Mouse (Mus musculus): ENCODE results near the gene Engase. TPM values are rescaled to one million over a fixed set of nuclear protein-coding genes. Genes with fewer than 3 reads are reported as not detected.

Engase gene
- total RNA-seq, 1 experiment, result 10.8 TPM

GRCm38 (mm10) chr11:118469509-118470160 is 7.0 kb upstream of the Engase start:
- Histone ChIP-seq H3K9ac (ENCODE audit: insufficient read depth, low read depth, low read length, poor library complexity, severe bottlenecking) (no peak overlapping the region), H3K27ac (ENCODE audit: insufficient read depth, low read depth, low read length, poor library complexity, severe bottlenecking) (no peak overlapping the region), H3K4me3 (ENCODE audit: insufficient read depth in 1 of 2, low read depth in 1 of 2, low read length in 2 of 2, poor library complexity in 1 of 2, severe bottlenecking in 1 of 2) (no peak overlapping the region), H3K4me1 (ENCODE audit: control insufficient read depth in 2 of 2, insufficient read depth in 2 of 2, low read length in 2 of 2, poor library complexity in 1 of 2) (peaks cover 5 to 12% of the 10 kb centered on the region in 2 experiments; a peak in 2 of 4 replicates), H3K9me3 (ENCODE audit: control insufficient read depth, insufficient read depth, low read depth, low read length) (no peaks in the 10 kb centered on the region), H3K36me3 (ENCODE audit: control insufficient read depth, insufficient read depth, low read length, poor library complexity, severe bottlenecking) (no peaks in the 10 kb centered on the region)
- in situ Hi-C loops (cut with MboI; ENCODE audit: low sequenced_read_pairs in 2 of 2, unreplicated experiment in 2 of 2), result no loop called here
- DNase-seq (ENCODE audit: low read depth, low spot score), result no peak
- TF ChIP-seq HCFC1 (IDR thresholded peaks at IDR 0.05; ENCODE audit: borderline replicate concordance, insufficient read depth, low read length), result no peak
- TF ChIP-seq ZNF384 (IDR thresholded peaks at IDR 0.05; ENCODE audit: low read depth, low read length), result no peak
- no peak for TF ChIP-seq ZC3H11A (IDR thresholded peaks at IDR 0.05; ENCODE audit: borderline replicate concordance, low read depth, low read length)
- no peak for TF ChIP-seq MAFK (IDR thresholded peaks at IDR 0.05; ENCODE audit: insufficient read depth, low read depth, low read length)
- no peak for TF ChIP-seq CHD2 (IDR thresholded peaks at IDR 0.05; ENCODE audit: low read depth, low read length)

GRCm38 (mm10) chr11:118470234-118470966 is 6.2 kb upstream of the Engase start:
- no peaks in the 10 kb centered on the region for H3K9me3 ChIP-seq (ENCODE audit: control insufficient read depth, insufficient read depth, low read depth, low read length)
- no peak overlapping the region for H3K4me3 ChIP-seq (ENCODE audit: insufficient read depth in 1 of 2, low read depth in 1 of 2, low read length in 2 of 2, poor library complexity in 1 of 2, severe bottlenecking in 1 of 2)
- in situ Hi-C loops (cut with MboI; ENCODE audit: low sequenced_read_pairs in 2 of 2, unreplicated experiment in 2 of 2), result no loop called here
- no peak for DNase-seq (ENCODE audit: low read depth, low spot score)
- no peak overlapping the region for H3K9ac ChIP-seq (ENCODE audit: insufficient read depth, low read depth, low read length, poor library complexity, severe bottlenecking)
- no peaks in the 10 kb centered on the region for H3K36me3 ChIP-seq (ENCODE audit: control insufficient read depth, insufficient read depth, low read length, poor library complexity, severe bottlenecking)
- peaks cover 8 to 20% of the 10 kb centered on the region in 2 experiments; a peak in 3 of 4 replicates for H3K4me1 ChIP-seq (ENCODE audit: control insufficient read depth in 2 of 2, insufficient read depth in 2 of 2, low read length in 2 of 2, poor library complexity in 1 of 2)
- H3K27ac ChIP-seq (ENCODE audit: insufficient read depth, low read depth, low read length, poor library complexity, severe bottlenecking), result no peak overlapping the region
- no peak for TF ChIP-seq HCFC1 (IDR thresholded peaks at IDR 0.05; ENCODE audit: borderline replicate concordance, insufficient read depth, low read length)
- no peak for TF ChIP-seq CHD2 (IDR thresholded peaks at IDR 0.05; ENCODE audit: low read depth, low read length)
- TF ChIP-seq MAFK (IDR thresholded peaks at IDR 0.05; ENCODE audit: insufficient read depth, low read depth, low read length), result no peak
- TF ChIP-seq ZNF384 (IDR thresholded peaks at IDR 0.05; ENCODE audit: low read depth, low read length), result no peak
- TF ChIP-seq ZC3H11A (IDR thresholded peaks at IDR 0.05; ENCODE audit: borderline replicate concordance, low read depth, low read length), result no peak

GRCm38 (mm10) chr11:118471676-118472075 is 5.0 kb upstream of the Engase start:
- H3K4me1 ChIP-seq (ENCODE audit: control insufficient read depth in 2 of 2, insufficient read depth in 2 of 2, low read length in 2 of 2, poor library complexity in 1 of 2), result peaks cover 12 to 25% of the 10 kb centered on the region in 2 experiments; a peak in 3 of 4 replicates
- H3K9me3 ChIP-seq (ENCODE audit: control insufficient read depth, insufficient read depth, low read depth, low read length), result no peaks in the 10 kb centered on the region
- H3K27ac ChIP-seq (ENCODE audit: insufficient read depth, low read depth, low read length, poor library complexity, severe bottlenecking), result no peak overlapping the region
- TF ChIP-seq HCFC1 (IDR thresholded peaks at IDR 0.05; ENCODE audit: borderline replicate concordance, insufficient read depth, low read length) (no peak), CHD2 (IDR thresholded peaks at IDR 0.05; ENCODE audit: low read depth, low read length) (no peak), MAFK (IDR thresholded peaks at IDR 0.05; ENCODE audit: insufficient read depth, low read depth, low read length) (no peak), ZC3H11A (IDR thresholded peaks at IDR 0.05; ENCODE audit: borderline replicate concordance, low read depth, low read length) (no peak), ZNF384 (IDR thresholded peaks at IDR 0.05; ENCODE audit: low read depth, low read length) (no peak)
- no peak for DNase-seq (ENCODE audit: low read depth, low spot score)
- no peaks in the 10 kb centered on the region for H3K36me3 ChIP-seq (ENCODE audit: control insufficient read depth, insufficient read depth, low read length, poor library complexity, severe bottlenecking)
- in situ Hi-C loops (cut with MboI; ENCODE audit: low sequenced_read_pairs in 2 of 2, unreplicated experiment in 2 of 2), result no loop called here
- no peak overlapping the region for H3K9ac ChIP-seq (ENCODE audit: insufficient read depth, low read depth, low read length, poor library complexity, severe bottlenecking)
- no peak overlapping the region for H3K4me3 ChIP-seq (ENCODE audit: insufficient read depth in 1 of 2, low read depth in 1 of 2, low read length in 2 of 2, poor library complexity in 1 of 2, severe bottlenecking in 1 of 2)

- TF ChIP-seq ZC3H11A (IDR thresholded peaks at IDR 0.05; ENCODE audit: borderline replicate concordance, low read depth, low read length) (no peak), CHD2 (IDR thresholded peaks at IDR 0.05; ENCODE audit: low read depth, low read length) (0 out of 2 replicates have a peak, but pooled peaks have one; percentile 7)
- no peaks in the 10 kb centered on the region for H3K36me3 ChIP-seq (ENCODE audit: control insufficient read depth, insufficient read depth, low read length, poor library complexity, severe bottlenecking)
- in situ Hi-C loops (cut with MboI; ENCODE audit: low sequenced_read_pairs in 2 of 2, unreplicated experiment in 2 of 2), result no loop called here
- no peaks in the 10 kb centered on the region for H3K9me3 ChIP-seq (ENCODE audit: control insufficient read depth, insufficient read depth, low read depth, low read length)
- H3K4me1 ChIP-seq (ENCODE audit: control insufficient read depth in 2 of 2, insufficient read depth in 2 of 2, low read length in 2 of 2, poor library complexity in 1 of 2), result peaks cover 10 to 24% of the 10 kb centered on the region in 2 experiments; a peak in 3 of 4 replicates
- H3K4me3 ChIP-seq (ENCODE audit: insufficient read depth in 1 of 2, low read depth in 1 of 2, low read length in 2 of 2, poor library complexity in 1 of 2, severe bottlenecking in 1 of 2), result peak overlapping the region; percentile 9 to 24; a peak in 2 of 4 replicates
- no peak overlapping the region for H3K9ac ChIP-seq (ENCODE audit: insufficient read depth, low read depth, low read length, poor library complexity, severe bottlenecking)
- no peak for DNase-seq (ENCODE audit: low read depth, low spot score)
- H3K27ac ChIP-seq (ENCODE audit: insufficient read depth, low read depth, low read length, poor library complexity, severe bottlenecking), result no peak overlapping the region
These were observed 3.5 kb upstream of the Engase start for GRCm38 (mm10) chr11:118473161-118473560.

Measured in ES-E14 (cell line).